Mouse (Mus musculus) small intestine, adult 2 months (tissue): ENCODE data around the gene Fblim1.

Experiments used
- CTCF ChIP-seq: fragments of 200-500 bp; IDR thresholded peaks from 2 replicates; pipeline ENCODE4 v1.5.1; 2012; ENCODE audit warnings: low read depth, mild to moderate bottlenecking, control low read depth, inconsistent platforms, low read length, moderate library complexity, mixed read lengths; ENCODE audit not compliant: insufficient replicate concordance, insufficient read length; ENCODE audit errors: extremely low read depth
- POLR2A ChIP-seq: fragments of 200-500 bp; IDR thresholded peaks from 2 replicates; pipeline ENCODE4 v1.6.1; 2012; ENCODE audit warnings: low read depth, mild to moderate bottlenecking, control low read depth, inconsistent platforms, low read length, moderate library complexity

DNA sequence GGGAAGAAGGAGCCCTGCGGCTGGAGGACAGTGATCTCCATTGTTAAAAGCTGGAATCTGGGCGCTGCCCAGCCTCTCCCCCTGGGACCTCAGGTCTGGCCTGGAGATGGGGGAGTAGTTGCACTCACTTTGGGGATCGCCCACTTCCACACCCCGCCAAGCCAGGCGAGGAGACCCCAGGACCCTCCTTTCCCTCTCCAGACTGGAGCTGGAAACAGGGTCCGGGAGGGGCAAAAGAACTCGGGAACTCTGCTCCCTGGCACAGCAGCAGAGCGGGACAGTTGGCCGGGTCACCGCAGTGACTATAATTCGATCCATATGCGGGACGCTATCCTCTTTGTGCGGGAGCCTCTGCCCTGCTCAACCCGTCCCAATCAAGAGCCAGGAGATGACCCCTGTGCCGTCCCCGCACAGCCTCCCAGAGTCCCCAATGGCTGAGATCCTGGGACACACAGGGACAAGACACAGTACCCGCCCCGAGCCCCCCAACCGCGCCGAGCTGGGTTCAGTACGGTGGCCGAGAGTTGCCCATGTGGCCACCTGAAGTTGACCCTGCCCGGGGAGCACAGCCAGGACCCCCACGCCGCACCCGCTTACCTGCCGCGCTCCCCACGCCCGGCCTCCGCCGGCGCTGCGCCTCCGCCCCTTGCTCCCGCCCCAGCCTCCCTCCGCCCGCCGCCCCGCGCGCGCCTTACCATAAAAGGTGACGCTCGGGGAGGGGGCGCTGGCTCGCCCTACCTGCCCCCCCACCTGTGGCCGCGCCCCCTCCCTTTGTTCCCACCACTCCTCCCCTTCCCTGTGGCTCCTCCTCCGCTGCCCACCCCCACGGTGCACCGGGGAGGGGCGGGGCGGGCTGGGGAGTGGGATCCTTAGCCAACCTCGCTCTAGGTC lies 6.4 kb downstream of the Fblim1 start:
- TF ChIP-seq CTCF (no peak), POLR2A (no peak)
